Mouse (Mus musculus) brain, adult 10 weeks (tissue): ENCODE results near the gene Gm10770. TPM values are rescaled to one million over a fixed set of nuclear protein-coding genes. Genes with fewer than 3 reads are reported as not detected.

Source experiments
- polyA plus RNA-seq: library from polyadenylated mRNA; stranded (reverse); fragments of 350-450 nt; fragmentation: Illumina TruSeq; extraction: RNeasy Lipid Tissue Mini Kit (QIAGEN cat#74804); gene quantifications from one replicate; pipeline ENCODE4 v1.2.3, GENCODE M21; 2015; ENCODE audit warnings: low read depth, low replicate concordance

Gm10770 gene
- polyA plus RNA-seq: not detected

GRCm38 (mm10) chr2:150179579-150179978 lies at the start of gene Gm10770:
Gene Gm10770 (minus strand): TSS chr2:150179679.

GRCm38 (mm10) chr2:150217600-150218362 lies 38.3 kb upstream of the Gm10770 start, which contains the start of gene Zfp937:
Gene Zfp937 (plus strand): TSS chr2:150218073.

GRCm38 (mm10) chr2:150181570-150181999 lies 2.1 kb upstream of the Gm10770 start, which contains the start of gene Gm14139:
Gene Gm14139 (plus strand): TSS chr2:150181755.

GRCm38 (mm10) chr2:150136435-150136897 lies 43.0 kb downstream of the Gm10770 start, which contains the start of gene Zfp120:
Gene Zfp120 (minus strand): TSS chr2:150136708.

Other genes starting within 250 kb of the Gm10770 start
- 11.9 TPM for gene Zfp120, start 43.0 kb downstream of the Gm10770 start, polyA plus RNA-seq
- not detected for gene Gm14139, start 2.1 kb upstream of the Gm10770 start, polyA plus RNA-seq
- gene Zfp937, start 38.4 kb upstream of the Gm10770 start, polyA plus RNA-seq: 5.2 TPM
- 0.83 TPM for gene Gm21994, start 75.9 kb upstream of the Gm10770 start, polyA plus RNA-seq
- gene Gm14124, start 77.8 kb upstream of the Gm10770 start, polyA plus RNA-seq: not detected
- gene Gm10130, start 144.0 kb upstream of the Gm10770 start, polyA plus RNA-seq: not detected
- gene 3300002I08Rik, start 183.1 kb upstream of the Gm10770 start, polyA plus RNA-seq: 7.0 TPM